Mouse (Mus musculus): Measurements from ENCODE around the gene Atp8a1. TPM values are rescaled to one million over a fixed set of nuclear protein-coding genes. Genes with fewer than 3 reads are reported as not detected.
A peak's percentile ranks its signal among the peaks of the same experiment; 100 is the strongest.

Atp8a1 gene
- total RNA-seq (2021) = 100 to 1,000 TPM; 171 to 190 TPM
- long read RNA-seq, experiment 1, full-length matches to known transcripts = 96 of 141 reads
- long read RNA-seq, experiment 1, partial matches to known transcripts = 13 of 141 reads
- long read RNA-seq, experiment 1, other reads (novel, unspliced or antisense) = 32 of 141 reads
- long read RNA-seq, experiment 2, full-length matches to known transcripts = 79 of 104 reads
- long read RNA-seq, experiment 2, partial matches to known transcripts = 14 of 104 reads
- long read RNA-seq, experiment 2, other reads (novel, unspliced or antisense) = 11 of 104 reads

- intact Hi-C loops (cut with DNase I) = loop anchor here (1.0 to 10.0 kb wide), 6 partner anchors 45 to 267 kb away; partner anchors contain the start of gene Gm21905
- peak; percentile 99 to 100 for DNase-seq (ENCODE audit: extremely low spot score in 1 of 2, low spot score in 2 of 2)
- peak; percentile 22 for TF ChIP-seq CTCF (IDR thresholded peaks at IDR 0.05)
- H3K27ac ChIP-seq = peak within 1 kb of the TSS; percentile 99
- H3K4me3 ChIP-seq = peak within 1 kb of the TSS; percentile 80
Observed at GRCm38 (mm10) chr5:67847253-67848165, at the start of gene Atp8a1. Gene Atp8a1, minus strand, starts transcription at chr5:67847434.

GRCm38 (mm10) chr5:67884422-67885210 lies 37.4 kb upstream of the Atp8a1 start:
- H3K4me3 ChIP-seq = no peak overlapping the region
- TF ChIP-seq CTCF (IDR thresholded peaks at IDR 0.05) = no peak
- peak overlapping the region; percentile 19 for H3K27ac ChIP-seq
- intact Hi-C loops (cut with DNase I) = no loop called here
- no peak for DNase-seq (ENCODE audit: extremely low spot score in 1 of 2, low spot score in 2 of 2)

GRCm38 (mm10) chr5:67883564-67884171 lies 36.4 kb upstream of the Atp8a1 start:
- TF ChIP-seq CTCF (IDR thresholded peaks at IDR 0.05) = no peak
- Histone ChIP-seq H3K27ac (no peak overlapping the region; the same call in 1 of the 2 replicates), H3K4me3 (no peak overlapping the region)
- no peak for DNase-seq (ENCODE audit: extremely low spot score in 1 of 2, low spot score in 2 of 2)
- intact Hi-C loops (cut with DNase I) = no loop called here

- Histone ChIP-seq H3K27ac (no peak overlapping the region), H3K4me3 (no peak overlapping the region)
- TF ChIP-seq CTCF (IDR thresholded peaks at IDR 0.05) = no peak
- intact Hi-C loops (cut with DNase I) = no loop called here
- DNase-seq (ENCODE audit: extremely low spot score in 1 of 2, low spot score in 2 of 2) = no peak
Observed at GRCm38 (mm10) chr5:67871414-67871813, 24.2 kb upstream of the Atp8a1 start.

GRCm38 (mm10) chr5:67866221-67866620 lies 19.0 kb upstream of the Atp8a1 start:
- no peak overlapping the region for H3K27ac ChIP-seq
- DNase-seq (ENCODE audit: extremely low spot score in 1 of 2, low spot score in 2 of 2) = no peak
- no peak for TF ChIP-seq CTCF (IDR thresholded peaks at IDR 0.05)
- no peak overlapping the region for H3K4me3 ChIP-seq
- intact Hi-C loops (cut with DNase I) = no loop called here

- no peak for DNase-seq (ENCODE audit: extremely low spot score in 1 of 2, low spot score in 2 of 2)
- no peak for TF ChIP-seq CTCF (IDR thresholded peaks at IDR 0.05)
- no peak overlapping the region for H3K27ac ChIP-seq
- intact Hi-C loops (cut with DNase I) = no loop called here
- no peak overlapping the region for H3K4me3 ChIP-seq
Observed at GRCm38 (mm10) chr5:67865670-67866069, 18.4 kb upstream of the Atp8a1 start.

GRCm38 (mm10) chr5:67864508-67865060 lies 17.4 kb upstream of the Atp8a1 start:
- intact Hi-C loops (cut with DNase I) = no loop called here
- DNase-seq (ENCODE audit: extremely low spot score in 1 of 2, low spot score in 2 of 2) = no peak
- TF ChIP-seq CTCF (IDR thresholded peaks at IDR 0.05) = no peak
- no peak overlapping the region for H3K27ac ChIP-seq
- no peak overlapping the region for H3K4me3 ChIP-seq

GRCm38 (mm10) chr5:67863950-67864391 lies 16.7 kb upstream of the Atp8a1 start:
- intact Hi-C loops (cut with DNase I) = no loop called here
- Histone ChIP-seq H3K4me3 (no peak overlapping the region), H3K27ac (no peak overlapping the region)

GRCm38 (mm10) chr5:67854963-67855606 lies 7.9 kb upstream of the Atp8a1 start:
- intact Hi-C loops (cut with DNase I) = no loop called here
- H3K27ac ChIP-seq = no peak overlapping the region
- no peak for TF ChIP-seq CTCF (IDR thresholded peaks at IDR 0.05)
- H3K4me3 ChIP-seq = no peak overlapping the region
- DNase-seq (ENCODE audit: extremely low spot score in 1 of 2, low spot score in 2 of 2) = no peak

More at GRCm38 (mm10) chr5:67863950-67864391, 16.7 kb upstream of the Atp8a1 start:
- no peak for TF ChIP-seq CTCF (IDR thresholded peaks at IDR 0.05)
- DNase-seq (ENCODE audit: extremely low spot score in 1 of 2, low spot score in 2 of 2) = no peak

- no peak overlapping the region for H3K27ac ChIP-seq
- no peak overlapping the region for H3K4me3 ChIP-seq
- TF ChIP-seq CTCF (IDR thresholded peaks at IDR 0.05) = no peak
- no peak for DNase-seq (ENCODE audit: extremely low spot score in 1 of 2, low spot score in 2 of 2)
- intact Hi-C loops (cut with DNase I) = no loop called here
Observed at GRCm38 (mm10) chr5:67852860-67853259, 5.6 kb upstream of the Atp8a1 start.

Data from left cerebral cortex, adult 2 months (tissue).